Mouse (Mus musculus) ES-Bruce4 (cell line): ENCODE results near the gene Apmap. TPM values are rescaled to one million over a fixed set of nuclear protein-coding genes. Genes with fewer than 3 reads are reported as not detected.
A peak's percentile ranks its signal among the peaks of the same experiment; 100 is the strongest.

Experiments used
- H3K27ac ChIP-seq: 2 replicates; pipeline ENCODE4 v1.5.1; 2012; ENCODE audit warnings: low read length, inconsistent platforms; ENCODE audit not compliant: insufficient read depth
- H3K27me3 ChIP-seq: 2 replicates; pipeline ENCODE4 v1.6.1; 2012; ENCODE audit warnings: mild to moderate bottlenecking, low read length, inconsistent platforms; ENCODE audit not compliant: control insufficient read depth, poor library complexity, insufficient read depth, severe bottlenecking
- H3K36me3 ChIP-seq: 2 replicates; pipeline ENCODE4 v1.6.1; 2012; ENCODE audit warnings: inconsistent platforms, mild to moderate bottlenecking, low read length, moderate library complexity; ENCODE audit not compliant: control insufficient read depth, poor library complexity, insufficient read depth, severe bottlenecking
- H3K4me1 ChIP-seq: one replicate; pipeline ENCODE4 v1.8.1; 2011; ENCODE audit warnings: low read length; ENCODE audit not compliant: control insufficient read depth, insufficient read depth
- H3K4me3 ChIP-seq: 2 replicates; pipeline ENCODE4 v1.5.1; 2011; ENCODE audit warnings: low read depth, mild to moderate bottlenecking, low read length
- H3K9ac ChIP-seq: 2 replicates; pipeline ENCODE4 v1.6.1; 2012; ENCODE audit warnings: low read depth, mild to moderate bottlenecking, inconsistent platforms; ENCODE audit not compliant: poor library complexity, severe bottlenecking
- H3K9me3 ChIP-seq: replicated peaks from 2 replicates; pipeline ENCODE4 v1.6.1; 2012; ENCODE audit warnings: mild to moderate bottlenecking, low read length, inconsistent platforms; ENCODE audit not compliant: control insufficient read depth, poor library complexity, insufficient read depth, severe bottlenecking
- CTCF ChIP-seq: IDR thresholded peaks from one replicate; pipeline ENCODE4 v1.8.1; 2011; ENCODE audit warnings: low read depth, low read length
- EP300 ChIP-seq: IDR thresholded peaks from 2 replicates; pipeline ENCODE4 v1.6.1; 2011; ENCODE audit warnings: low read depth, low read length; ENCODE audit not compliant: insufficient read depth
- POLR2A ChIP-seq: IDR thresholded peaks from one replicate; pipeline ENCODE4 v1.8.1; 2011; ENCODE audit warnings: low read length; ENCODE audit not compliant: insufficient read depth
- polyA plus RNA-seq: library from polyadenylated mRNA; stranded (reverse); fragments of >200 nt; gene quantifications from 2 replicates; pipeline ENCODE4 v1.2.4, GENCODE M21; 2011; ENCODE audit warnings: low read depth; ENCODE audit not compliant: missing spikeins, insufficient read depth, insufficient read length

The Apmap gene
- polyA plus RNA-seq, 1 experiment: 10.0 TPM

GRCm38 (mm10) chr2:150627140-150627539 lies 18.8 kb upstream of the Apmap start:
- Histone ChIP-seq H3K4me3 (no peak overlapping the region), H3K9me3 (no peaks in the 10 kb centered on the region), H3K27me3 (no peaks in the 10 kb centered on the region), H3K36me3 (no peaks in the 10 kb centered on the region), H3K9ac (no peak overlapping the region), H3K27ac (no peak overlapping the region), H3K4me1 (no peaks in the 10 kb centered on the region)
- no peak for TF ChIP-seq POLR2A
- TF ChIP-seq EP300: no peak
- no peak for TF ChIP-seq CTCF

DNA sequence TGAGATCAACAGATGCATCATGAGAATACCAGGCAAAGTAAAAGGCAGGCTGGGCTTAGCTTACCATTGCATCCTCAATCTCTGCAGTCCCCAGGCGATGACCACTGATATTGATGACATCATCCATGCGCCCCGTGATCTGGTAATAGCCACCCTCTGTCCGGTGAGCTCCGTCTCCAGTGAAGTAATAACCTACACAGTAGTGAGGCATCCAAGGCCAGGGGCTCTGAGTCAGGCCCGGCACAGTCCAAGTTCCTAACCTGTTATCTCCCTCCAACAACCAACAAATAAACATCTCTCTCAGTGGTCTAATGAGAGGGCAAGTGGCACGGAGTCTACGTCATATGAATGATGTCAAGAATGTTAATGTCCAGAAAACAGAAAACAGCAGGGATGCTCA lies 16.6 kb upstream of the Apmap start:
- Histone ChIP-seq H3K9ac (no peak overlapping the region), H3K27ac (no peak overlapping the region), H3K4me3 (no peak overlapping the region), H3K36me3 (no peaks in the 10 kb centered on the region), H3K4me1 (no peaks in the 10 kb centered on the region), H3K9me3 (no peaks in the 10 kb centered on the region), H3K27me3 (no peaks in the 10 kb centered on the region)
- TF ChIP-seq CTCF (no peak), EP300 (no peak), POLR2A (no peak)

DNA sequence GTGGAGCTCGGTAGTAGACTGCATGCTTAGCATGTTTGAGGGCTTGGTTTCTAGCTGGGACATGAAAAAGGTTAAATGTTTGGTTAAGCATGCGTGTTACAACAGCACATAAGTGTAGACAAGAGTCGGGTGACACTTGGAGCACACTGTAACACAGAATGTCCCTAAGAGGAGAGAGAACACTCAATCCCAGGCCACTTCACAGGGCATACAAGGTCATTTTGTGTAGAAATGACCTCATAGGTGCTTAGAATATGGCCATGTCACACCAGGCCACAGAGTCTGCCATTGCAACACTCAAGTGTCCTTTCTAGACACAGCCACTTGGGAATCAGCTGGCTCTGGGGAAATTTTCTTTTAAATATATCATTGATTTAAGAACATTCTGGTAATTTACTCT lies 15.6 kb upstream of the Apmap start:
- Histone ChIP-seq H3K36me3 (no peaks in the 10 kb centered on the region), H3K4me3 (no peak overlapping the region), H3K27me3 (no peaks in the 10 kb centered on the region), H3K9me3 (no peaks in the 10 kb centered on the region), H3K4me1 (no peaks in the 10 kb centered on the region), H3K27ac (no peak overlapping the region), H3K9ac (no peak overlapping the region)
- no peak for TF ChIP-seq EP300
- TF ChIP-seq CTCF: no peak
- TF ChIP-seq POLR2A: no peak

DNA sequence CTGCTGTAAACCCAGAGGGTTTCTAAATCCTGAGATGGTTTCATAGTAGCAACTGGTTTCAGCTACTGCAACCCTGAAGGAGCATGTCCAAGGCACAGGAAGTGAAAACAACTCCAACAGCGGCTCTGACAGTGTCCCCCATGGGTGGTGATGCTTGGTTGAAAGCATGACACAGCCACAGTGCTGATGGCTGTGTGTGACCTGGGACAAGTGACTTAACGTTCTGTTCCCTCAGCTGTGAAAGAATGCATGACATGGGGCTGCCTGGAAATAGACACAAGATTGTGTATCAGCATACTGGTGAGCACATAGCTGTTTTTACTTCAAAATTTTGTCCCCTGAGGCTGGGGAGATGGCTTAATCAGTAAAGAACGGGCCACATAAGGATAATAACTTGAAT lies 13.3 kb upstream of the Apmap start:
- no peak overlapping the region for H3K27ac ChIP-seq
- no peaks in the 10 kb centered on the region for H3K27me3 ChIP-seq
- H3K36me3 ChIP-seq: no peaks in the 10 kb centered on the region
- TF ChIP-seq EP300 (no peak), POLR2A (no peak), CTCF (no peak)
- no peak overlapping the region for H3K4me3 ChIP-seq
- no peaks in the 10 kb centered on the region for H3K4me1 ChIP-seq
- H3K9ac ChIP-seq: no peak overlapping the region
- no peaks in the 10 kb centered on the region for H3K9me3 ChIP-seq

DNA sequence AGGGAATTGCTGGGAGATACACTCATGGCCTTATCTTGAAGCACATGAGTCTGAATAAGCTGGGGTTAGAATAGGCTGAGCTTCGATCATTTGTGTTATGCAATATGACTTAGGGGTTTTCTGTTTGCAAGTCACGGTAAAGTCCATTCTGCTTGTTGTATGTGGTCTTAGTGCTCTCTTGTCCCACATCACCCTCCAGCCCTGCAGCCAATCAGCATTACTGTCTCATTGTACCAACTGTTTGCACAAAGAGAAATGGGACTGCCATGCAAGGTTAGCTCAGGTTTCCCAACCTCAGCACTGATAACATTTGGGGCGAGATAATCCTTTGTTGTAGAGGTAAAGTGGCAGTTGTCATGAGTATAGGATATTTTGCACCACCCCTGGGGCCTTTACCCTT lies 1.7 kb upstream of the Apmap start:
- Histone ChIP-seq H3K4me3 (no peak overlapping the region), H3K4me1 (no peaks in the 10 kb centered on the region), H3K36me3 (no peaks in the 10 kb centered on the region), H3K27ac (no peak overlapping the region), H3K9me3 (no peaks in the 10 kb centered on the region), H3K27me3 (no peaks in the 10 kb centered on the region), H3K9ac (no peak overlapping the region)
- TF ChIP-seq CTCF (no peak), POLR2A (no peak), EP300 (no peak)

DNA sequence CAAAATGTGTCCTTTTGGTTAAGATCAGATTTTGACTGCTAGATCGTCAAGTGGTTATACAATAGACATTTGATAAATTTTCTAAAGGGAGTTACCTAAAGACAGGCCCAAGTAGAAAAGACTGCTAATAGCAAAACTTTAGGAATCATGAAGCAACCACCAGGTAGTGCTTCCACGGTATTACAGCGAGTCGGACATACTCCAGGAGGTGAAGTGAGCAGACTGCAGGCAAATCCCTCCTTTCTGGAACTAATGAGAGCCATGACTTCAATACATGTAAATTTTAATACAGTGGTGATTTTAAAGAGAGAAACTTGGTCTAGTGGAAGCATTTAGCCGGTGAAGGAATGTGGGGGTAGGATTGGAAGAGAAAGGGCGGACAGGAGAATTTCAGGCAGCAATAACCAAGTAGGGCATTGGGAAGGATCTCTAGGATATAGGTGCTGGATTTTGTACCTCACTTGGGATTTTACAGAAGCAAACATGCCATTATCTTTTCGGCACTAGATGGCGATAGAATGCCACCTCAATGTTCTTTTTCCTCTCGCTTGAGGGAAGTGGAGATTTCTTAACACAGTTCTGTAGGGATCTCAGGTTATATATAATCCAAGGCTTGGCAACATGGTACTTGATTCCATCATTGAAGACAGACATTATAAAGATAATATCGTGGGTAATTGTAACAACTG lies 649 bp upstream of the Apmap start:
- Histone ChIP-seq H3K9me3 (no peaks in the 10 kb centered on the region), H3K9ac (peak overlapping the region; percentile 47), H3K36me3 (no peaks in the 10 kb centered on the region), H3K27me3 (no peaks in the 10 kb centered on the region), H3K4me1 (no peaks in the 10 kb centered on the region), H3K4me3 (peak overlapping the region; percentile 74), H3K27ac (no peak overlapping the region)
- TF ChIP-seq EP300 (no peak), CTCF (no peak), POLR2A (no peak)
